Mouse (Mus musculus): ENCODE measurements around the gene Vsnl1.

DNA sequence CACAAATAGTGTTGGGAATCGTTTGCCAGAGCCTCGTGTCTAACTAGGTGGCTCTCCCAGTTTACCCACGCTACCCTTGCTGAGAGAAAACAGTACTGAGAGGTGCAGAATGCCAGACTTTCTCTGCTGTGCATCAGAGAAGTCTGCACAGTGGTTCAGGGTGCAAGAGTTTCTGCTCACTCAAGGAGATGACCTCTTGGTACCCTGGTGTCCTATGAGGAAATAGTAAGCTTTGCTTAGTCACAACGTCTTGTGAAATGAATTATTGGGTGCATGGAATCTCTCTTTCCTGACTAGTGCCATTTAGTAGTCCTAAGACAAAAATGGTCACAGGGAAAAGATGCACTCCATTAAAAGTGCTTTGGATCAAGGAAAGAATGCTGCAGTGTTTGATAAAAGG is 111.9 kb downstream of the Vsnl1 start:
- TF ChIP-seq CTCF (IDR thresholded peaks at IDR 0.05) (no peak), EP300 (IDR thresholded peaks at IDR 0.05) (no peak)
